Mouse (Mus musculus): ENCODE measurements around the gene Eno2.

- TF ChIP-seq CTCF (IDR thresholded peaks at IDR 0.05; ENCODE audit: control insufficient read depth, insufficient read depth, low read length) = no peak
- no peak for TF ChIP-seq POLR2A (IDR thresholded peaks at IDR 0.05; ENCODE audit: borderline replicate concordance, control insufficient read depth, low read depth, low read length)
These were observed 56.6 kb downstream of the Eno2 start for GRCm38 (mm10) chr6:124712918-124713317.
